Mouse (Mus musculus) lung, postnatal 36 days (tissue): Measurements from ENCODE around the gene Ech1.
A peak's percentile ranks its signal among the peaks of the same experiment; 100 is the strongest.

Experiments
- DNase-seq: peaks from one replicate; pipeline ENCODE4 v3.0.0; 2022; ENCODE audit warnings: mixed read lengths

Gene Ech1

GRCm38 (mm10) chr7:28862817-28863499 lies 37.9 kb downstream of the Ech1 start:
- DNase-seq: no peak

- no peak for DNase-seq
These were observed 38.5 kb downstream of the Ech1 start, which contains the start of gene Lgals7 for GRCm38 (mm10) chr7:28863540-28863939. TSS of gene Lgals7 (plus strand) at chr7:28863853.

- no peak for DNase-seq
These were observed 39.3 kb downstream of the Ech1 start for GRCm38 (mm10) chr7:28864288-28864750.

GRCm38 (mm10) chr7:28865481-28866300 lies 40.7 kb downstream of the Ech1 start:
- DNase-seq: peak; percentile 92

GRCm38 (mm10) chr7:28866769-28867507 lies 41.9 kb downstream of the Ech1 start:
- DNase-seq: peak; percentile 27

GRCm38 (mm10) chr7:28867508-28868340 lies 42.7 kb downstream of the Ech1 start:
- peak; percentile 87 for DNase-seq

- DNase-seq: peak; percentile 46
These were observed 46.1 kb downstream of the Ech1 start for GRCm38 (mm10) chr7:28870901-28871664.

GRCm38 (mm10) chr7:28874565-28874964 lies 49.5 kb downstream of the Ech1 start:
- DNase-seq: no peak

GRCm38 (mm10) chr7:28876099-28876498 lies 51.1 kb downstream of the Ech1 start:
- no peak for DNase-seq

- DNase-seq: no peak
These were observed 52.1 kb downstream of the Ech1 start for GRCm38 (mm10) chr7:28877155-28877554.

GRCm38 (mm10) chr7:28877856-28878255 lies 52.8 kb downstream of the Ech1 start:
- DNase-seq: no peak

GRCm38 (mm10) chr7:28879606-28880005 lies 54.6 kb downstream of the Ech1 start:
- no peak for DNase-seq

- no peak for DNase-seq
These were observed 55.5 kb downstream of the Ech1 start for GRCm38 (mm10) chr7:28880554-28880953.

- DNase-seq: no peak
These were observed 56.2 kb downstream of the Ech1 start, which contains the start of gene Capn12 for GRCm38 (mm10) chr7:28881199-28881598. TSS of gene Capn12 (plus strand) at chr7:28881422.
